Mouse (Mus musculus) urinary bladder, adult 2 months (tissue): ENCODE measurements around the gene Plp2. TPM values are rescaled to one million over a fixed set of nuclear protein-coding genes. Genes with fewer than 3 reads are reported as not detected.
"Not testable (repeated sequence)": the region's sequence is repeated elsewhere in the genome, so short reads cannot be mapped to it uniquely, and the experiment has no call there.

ENCODE experiments used
- DNase-seq: peaks from one replicate; pipeline ENCODE4 v3.0.0; 2022; ENCODE audit warnings: low spot score
- polyA plus RNA-seq: library from polyadenylated mRNA; depleted of rRNA; stranded (reverse); fragments of >200 nt; gene quantifications from 2 replicates; pipeline ENCODE4 v1.2.3, GENCODE M21; 2012; rRNA removed

Gene Plp2
- polyA plus RNA-seq = 233 and 234 TPM in 2 replicates

DNA sequence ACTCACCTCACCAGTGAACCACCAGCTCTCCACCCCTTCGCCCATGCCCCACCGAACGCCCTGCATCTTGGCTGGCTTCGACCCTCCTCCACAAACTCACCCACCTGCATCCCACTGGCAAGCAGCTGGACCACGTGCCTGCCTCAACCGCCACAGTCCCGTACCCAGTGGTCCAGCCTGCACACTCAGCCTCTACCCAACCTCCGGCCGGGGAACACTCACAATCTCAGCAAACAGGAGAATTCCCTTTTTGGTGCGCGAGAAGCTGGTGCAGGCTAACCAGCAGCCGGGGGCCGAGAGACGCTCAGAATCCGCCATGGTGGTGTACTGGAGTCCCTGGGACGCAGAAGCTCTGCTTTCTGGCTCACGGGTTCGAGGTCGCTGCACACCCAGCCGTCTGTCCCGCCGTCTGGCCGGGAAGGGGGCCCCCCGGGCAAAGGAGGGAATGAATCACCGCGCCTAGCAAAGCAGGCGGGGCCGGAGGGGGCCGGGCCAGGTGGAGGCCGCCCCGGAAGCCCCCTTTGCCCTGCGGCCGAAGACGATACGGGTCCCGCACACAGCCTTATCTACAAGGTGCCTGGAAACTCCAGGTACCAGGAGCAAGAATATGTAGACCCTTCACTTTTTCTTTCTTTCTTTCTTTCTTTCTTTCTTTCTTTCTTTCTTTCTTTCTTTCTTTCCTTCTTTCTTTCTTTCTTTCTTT lies at the start of gene Plp2:
Gene Plp2, minus strand, starts transcription at position 470 of the 703 bp plus-strand sequence.
- DNase-seq = peak; percentile 47

DNA sequence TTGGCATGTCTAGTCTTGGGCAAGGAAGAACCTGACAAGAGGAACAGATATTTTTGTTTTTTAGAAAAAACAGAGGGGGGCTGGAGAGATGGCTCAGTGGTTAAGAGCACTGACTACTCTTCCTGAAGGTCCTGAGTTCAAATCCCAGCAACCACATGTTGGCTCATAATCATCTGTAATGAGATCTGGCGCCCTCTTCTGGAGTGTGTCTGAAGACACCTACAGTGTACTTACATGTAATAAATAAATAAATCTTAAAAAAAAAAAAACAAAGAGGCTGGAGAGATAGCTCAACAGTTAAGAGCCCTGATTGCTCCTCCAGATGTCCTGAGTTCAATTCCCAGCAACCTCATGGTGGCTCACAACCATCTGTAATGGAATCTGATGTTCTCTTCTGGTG lies 44.9 kb upstream of the Plp2 start:
- DNase-seq = not testable (repeated sequence)

DNA sequence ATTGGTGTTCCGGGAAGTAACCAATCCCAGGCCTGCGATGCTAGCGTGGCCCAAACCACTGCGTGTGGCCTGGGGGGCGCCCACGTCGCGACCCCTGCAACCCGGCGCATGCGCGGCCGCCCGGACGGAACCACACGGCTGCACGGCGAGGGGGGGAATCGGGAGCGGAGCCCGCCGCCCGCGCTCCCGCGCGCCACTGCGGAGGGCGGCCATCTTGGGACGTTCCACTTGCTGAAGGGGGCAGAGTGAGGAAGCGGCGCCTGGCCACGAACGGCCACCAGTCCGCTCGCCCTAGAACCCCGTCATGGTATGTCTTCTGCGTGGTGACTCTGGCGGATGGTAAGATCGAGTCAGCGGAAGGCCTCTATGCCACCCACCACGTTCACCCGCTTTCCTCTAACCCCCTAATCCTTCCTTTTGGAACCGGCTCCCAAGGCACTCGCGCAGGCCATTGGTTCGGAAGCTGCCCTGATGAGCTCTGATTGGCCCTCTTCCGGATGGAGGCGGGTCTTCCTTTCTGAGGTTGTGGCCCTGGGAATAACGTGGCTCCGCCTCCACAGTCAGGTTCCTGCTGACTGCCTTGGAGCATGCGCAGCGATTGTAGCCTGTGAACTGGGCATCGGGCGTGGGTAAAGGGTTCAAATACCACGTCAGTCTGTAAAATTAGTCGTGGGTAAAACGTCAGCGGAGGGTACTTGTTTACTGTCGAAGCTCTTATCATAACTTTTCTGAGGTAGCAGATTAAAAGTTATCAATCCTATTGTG lies 43.1 kb upstream of the Plp2 start, which contains the start of gene Wdr45:
Gene Wdr45, plus strand, starts transcription at position 199 of the 765 bp plus-strand sequence.
- peak; percentile 67 for DNase-seq

DNA sequence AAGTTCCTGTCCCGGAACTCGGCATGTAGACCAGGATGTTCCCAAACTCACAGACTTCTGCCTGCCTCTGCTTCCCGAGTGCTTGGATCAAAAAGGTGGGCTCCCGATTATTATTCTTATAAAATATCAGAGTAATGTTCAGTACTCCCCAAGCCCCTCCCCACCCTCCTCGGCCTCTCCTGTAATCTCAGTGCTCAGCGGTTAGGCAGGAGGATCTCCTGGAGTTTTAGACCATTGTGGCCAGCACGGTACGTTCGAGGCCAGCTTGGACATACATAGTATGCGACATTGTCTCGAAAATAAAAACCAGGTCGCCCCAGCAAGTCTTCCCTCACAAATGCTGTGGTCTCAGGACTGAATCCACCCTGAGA lies 42.6 kb upstream of the Plp2 start:
- DNase-seq = not testable (repeated sequence)

DNA sequence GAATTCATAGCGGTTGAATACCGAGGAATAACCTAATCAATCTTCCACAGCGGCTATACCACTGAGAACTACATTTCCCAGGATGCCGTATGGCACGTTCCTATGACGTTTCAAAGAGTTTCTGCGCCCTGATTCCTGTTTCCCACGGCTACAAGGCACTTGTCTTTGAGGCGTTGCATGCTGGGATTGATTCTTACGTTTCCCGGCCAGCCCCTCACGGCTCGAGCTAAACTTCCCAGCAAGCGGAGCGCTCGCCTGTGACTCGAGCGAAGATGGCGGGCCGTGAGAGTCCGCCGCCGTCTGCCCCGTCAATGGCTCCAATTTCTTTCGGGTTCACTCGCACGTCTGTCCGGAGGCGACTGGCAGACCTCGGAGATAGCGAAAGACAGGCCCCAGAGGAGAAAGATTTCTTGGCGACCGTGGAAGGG lies 25.8 kb upstream of the Plp2 start, which contains the start of gene Gpkow:
Gene Gpkow, plus strand, starts transcription at position 178 of the 428 bp plus-strand sequence.
- DNase-seq = peak; percentile 40

DNA sequence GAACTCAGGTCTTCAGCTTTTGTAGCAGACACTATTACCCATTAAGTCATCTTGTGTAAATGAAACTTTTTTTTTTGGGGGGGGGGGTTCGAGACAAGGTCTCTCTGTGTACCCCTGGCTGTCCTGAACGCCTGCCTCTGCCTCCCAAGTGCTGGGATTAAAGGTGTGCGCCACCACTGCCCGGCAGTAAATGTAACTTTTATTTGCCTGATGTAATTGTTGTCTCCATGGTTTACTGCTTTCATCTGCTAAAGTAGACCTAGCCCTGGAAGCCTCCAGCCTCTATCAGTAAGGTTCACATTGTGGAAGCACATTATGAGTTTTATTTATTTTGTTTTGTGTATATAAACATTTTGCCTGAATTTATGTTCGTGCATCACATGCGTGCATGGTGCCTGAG lies 25.3 kb upstream of the Plp2 start:
- no peak for DNase-seq

DNA sequence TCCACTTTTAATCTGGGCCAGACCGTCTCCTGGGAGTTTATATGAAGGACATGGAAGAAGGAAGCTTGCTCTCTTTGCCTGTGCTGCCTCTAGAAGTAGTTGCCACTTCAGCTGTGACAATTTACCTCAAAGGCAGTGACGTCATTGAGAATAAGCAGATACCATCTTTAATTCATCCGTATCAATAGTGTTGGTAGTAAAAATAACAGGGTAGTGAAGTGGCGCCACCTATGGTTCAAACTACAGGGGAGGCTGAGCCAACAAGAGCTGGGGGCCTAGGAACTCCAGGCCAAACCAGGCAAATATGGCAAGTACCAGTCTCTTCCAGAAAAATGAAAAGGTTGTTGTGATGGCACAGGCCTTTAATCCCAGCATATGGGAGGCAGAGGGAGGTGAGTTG lies 21.7 kb upstream of the Plp2 start:
- no peak for DNase-seq

DNA sequence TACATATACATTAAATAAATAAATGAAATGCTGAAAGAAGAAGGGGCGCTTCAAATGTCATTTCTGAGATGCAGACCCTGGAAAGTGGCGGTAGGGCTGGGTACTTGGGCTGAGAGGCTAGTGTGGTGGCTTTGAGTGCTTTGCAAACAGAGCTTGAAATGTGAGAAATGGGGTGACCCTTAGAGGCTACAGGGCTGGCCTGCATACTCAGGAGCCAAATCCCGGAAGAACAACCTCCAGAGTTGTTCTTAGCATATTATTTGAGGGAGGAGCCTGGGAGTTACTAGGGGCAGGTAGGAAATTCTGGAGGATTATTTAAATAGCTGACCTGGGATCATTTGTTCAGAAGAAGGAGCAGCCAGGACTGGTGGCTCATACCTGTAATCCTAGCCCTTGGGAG lies 19.3 kb upstream of the Plp2 start:
- DNase-seq = no peak

DNA sequence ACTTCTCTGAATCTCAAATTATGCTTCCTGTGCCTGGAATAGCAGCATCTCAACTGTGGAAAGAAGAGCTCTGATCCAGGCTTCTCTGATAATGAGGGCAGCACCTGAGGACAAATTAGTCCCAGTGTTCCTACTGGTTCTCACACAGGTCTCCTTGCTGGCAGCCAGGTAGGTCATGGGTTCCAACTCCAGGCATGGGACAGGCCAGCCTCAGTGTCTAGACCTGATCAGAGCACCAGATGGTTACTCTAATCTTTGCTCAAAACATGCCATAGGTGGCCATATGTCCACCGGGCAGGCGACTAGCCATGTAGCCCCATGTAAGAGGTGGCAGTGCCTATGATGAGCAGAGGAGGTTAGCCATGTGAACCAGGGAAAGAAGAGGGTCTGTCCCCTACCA lies 17.1 kb upstream of the Plp2 start:
- DNase-seq = no peak

DNA sequence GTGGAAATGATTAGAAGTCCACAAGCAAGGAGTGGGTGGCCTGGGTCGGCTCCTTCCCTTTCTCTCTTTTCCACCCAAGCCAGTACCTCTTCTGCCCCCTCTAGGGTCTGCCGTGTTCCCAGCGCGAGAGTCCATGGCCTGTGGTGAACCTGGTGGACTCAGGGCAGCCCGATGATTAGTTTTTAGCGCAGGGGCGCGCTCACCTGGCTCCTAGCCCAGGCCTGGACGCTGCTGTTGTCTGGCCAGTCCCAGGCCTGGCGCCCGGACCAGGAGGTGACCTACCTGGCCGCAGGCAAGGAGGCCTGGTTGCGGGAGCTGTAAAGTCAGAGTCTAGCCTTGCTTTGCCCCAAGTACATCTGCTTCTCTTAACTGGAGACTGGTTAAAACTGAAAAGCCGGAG lies 9.7 kb upstream of the Plp2 start, which contains the start of gene Magix:
Gene Magix, minus strand, starts transcription at position 388 of the 400 bp plus-strand sequence.
- DNase-seq = no peak

DNA sequence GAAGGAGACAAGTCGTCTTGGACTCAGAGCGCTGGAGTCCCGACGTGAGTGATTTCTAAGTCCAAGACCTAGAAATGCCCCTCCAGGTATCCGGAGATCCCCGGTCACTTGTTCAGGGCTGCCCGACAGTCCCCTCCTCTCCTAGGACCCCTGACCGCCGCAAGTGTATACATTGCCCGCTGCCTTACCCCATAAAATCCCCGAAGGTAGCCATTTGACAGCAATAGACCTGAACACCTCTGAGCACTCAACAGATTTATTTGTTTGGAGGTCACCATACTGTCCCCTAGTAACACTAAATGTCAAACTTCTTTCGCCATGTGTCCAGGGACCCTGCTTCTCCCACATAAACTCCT lies 8.8 kb upstream of the Plp2 start:
- no peak for DNase-seq

DNA sequence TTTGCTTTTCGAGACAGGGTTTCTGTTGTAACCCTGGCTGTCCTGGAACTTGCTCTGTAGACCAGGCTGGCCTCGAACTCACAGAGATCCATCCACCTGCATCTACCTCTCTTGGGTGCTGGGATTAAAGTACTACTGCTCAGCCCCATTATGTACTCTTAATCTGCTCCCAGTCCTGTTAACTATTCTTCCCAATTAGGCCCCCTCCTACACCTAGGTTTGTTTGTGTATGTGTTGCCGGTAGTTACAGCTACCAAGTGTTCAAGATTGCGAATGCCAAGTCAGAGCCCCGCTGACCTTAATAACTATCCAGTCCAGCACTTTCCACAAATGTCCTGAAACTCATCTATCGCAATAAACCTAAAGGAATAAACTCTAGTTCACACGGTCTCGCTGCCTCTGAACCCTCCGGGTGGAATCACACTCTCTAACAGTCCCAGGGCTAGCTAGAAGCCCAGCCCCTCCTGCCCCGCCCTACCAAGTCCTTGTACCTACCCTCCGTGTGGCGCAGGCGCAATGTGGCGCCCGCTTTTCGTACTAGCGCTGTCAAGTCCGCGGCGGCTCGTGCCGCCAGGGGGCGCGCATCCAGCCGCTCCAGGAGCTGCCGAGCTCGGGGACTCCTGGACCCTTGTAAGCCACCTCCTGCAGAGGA lies 8.3 kb upstream of the Plp2 start:
- DNase-seq = peak; percentile 71

DNA sequence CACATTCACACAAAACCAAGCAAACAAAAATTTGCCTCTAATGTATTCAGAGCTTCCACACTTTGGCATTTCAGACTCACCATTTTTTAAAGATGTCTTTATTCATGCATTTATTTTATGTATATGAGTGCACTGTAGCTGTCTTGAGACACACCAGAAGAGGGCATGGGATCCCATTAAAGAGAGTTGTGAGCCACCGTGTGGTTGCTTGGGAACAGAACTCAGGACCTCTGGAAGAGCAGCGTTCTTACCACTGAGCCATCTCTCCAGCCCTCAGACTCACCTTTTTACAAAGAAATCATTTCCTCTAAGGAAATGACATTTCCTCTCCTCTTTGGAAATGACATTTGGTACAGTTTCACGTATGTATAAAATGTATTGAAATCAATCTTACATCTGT lies 7.8 kb upstream of the Plp2 start:
- no peak for DNase-seq

DNA sequence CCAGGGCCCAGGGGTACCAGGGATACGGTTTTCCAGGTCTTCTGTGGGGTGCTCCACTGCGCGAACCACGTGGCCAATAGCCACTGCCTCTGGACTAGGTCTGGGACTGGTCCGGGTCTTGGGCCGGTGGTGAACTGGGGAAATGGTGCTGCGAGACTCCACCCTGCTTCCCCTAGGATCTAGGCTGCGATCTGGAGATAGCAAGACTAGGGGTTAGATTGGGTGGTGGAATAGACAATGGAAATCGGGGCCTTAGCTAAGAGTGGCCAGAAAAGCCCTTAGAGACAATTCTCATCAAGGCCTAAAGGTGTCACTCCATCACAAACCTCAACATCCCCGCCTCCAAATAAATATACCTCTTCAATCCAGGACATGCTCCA lies 3.8 kb upstream of the Plp2 start:
- DNase-seq = no peak

DNA sequence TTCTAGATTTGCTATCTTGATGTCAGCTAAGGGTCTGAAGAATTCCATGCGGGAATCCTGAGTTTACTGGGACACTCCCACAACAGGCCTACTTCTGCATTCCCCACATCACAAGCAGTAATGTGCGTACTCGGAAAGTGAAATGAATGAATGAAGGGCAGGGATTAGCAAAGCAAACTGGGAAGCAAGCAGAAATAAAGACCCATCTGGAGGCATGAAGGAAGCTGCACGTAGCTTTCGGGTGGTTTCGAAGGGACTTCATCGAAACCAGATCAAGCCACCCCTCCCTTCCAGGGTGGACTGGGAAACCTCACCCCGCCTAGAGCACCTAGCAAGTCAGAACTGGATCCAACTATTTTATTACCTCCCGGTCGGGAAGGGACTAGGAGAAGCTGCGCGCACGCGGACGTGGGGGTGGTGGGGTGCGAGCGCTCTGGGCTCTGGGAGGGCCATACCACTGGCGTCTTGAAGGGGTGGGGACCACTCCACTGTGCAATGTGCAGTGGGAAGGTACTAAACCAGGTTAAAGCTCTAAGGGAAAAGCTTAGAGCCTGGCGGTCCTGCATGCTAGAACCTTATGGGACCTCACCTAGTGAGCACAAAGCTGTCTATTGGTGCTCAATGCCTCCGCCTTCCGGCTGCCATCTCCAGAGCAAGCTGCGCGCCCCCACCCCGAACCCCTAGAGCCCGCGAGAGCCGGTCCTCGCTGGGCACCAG lies 3.3 kb upstream of the Plp2 start:
- no peak for DNase-seq

DNA sequence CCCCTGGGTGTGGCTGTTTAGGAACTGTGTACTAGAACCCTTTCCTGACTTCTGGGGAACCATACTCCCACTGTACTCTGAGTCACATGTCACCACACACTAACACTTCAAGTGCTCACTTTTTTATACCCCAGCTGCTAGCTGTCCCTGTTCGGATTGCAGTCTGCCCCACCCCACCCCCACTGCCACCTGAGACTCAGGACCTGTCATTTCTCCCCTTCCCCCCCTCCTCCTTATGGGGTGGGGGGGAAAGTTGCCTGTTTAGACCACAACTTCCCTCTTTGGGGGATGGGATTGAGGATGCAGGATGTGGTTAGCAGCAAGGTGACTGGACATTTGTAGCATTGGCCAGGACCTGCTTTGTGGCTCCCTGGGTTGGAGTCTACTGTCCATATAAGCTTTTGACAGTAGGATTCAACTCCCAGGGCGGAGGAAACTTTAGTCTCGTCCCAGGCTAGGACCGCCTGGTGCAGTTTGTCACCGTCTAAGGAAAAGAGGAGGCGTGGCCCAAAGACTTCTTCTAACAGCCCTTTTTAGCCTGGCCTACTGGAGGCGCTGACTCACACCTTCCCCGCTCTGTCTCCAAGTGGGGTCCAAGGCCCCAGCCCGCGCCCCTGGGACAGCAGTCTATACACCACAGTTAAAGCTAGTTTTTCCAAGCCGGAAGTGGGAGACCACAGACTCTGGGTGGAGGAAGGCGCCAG lies 2.5 kb upstream of the Plp2 start:
- DNase-seq = no peak

DNA sequence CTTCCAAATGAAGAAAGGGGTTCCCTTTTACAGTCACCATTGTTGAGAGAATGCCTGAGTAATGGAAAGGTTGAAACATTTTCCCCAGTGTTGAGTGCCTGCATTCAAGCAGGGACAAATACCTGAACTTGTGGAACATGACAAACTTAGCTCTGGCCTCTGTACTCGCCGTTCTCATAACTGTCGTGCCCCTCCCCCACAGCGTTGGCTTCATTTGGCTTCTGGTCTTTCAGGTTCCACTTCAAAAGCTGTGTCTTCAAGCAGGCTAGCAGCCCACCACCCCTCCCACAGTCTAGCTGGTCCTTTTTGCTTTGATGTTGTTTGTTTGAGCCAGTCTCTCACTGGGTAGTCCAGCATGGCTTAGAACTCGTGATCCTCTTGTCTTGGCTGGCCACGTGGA lies 1.5 kb upstream of the Plp2 start:
- DNase-seq = no peak

DNA sequence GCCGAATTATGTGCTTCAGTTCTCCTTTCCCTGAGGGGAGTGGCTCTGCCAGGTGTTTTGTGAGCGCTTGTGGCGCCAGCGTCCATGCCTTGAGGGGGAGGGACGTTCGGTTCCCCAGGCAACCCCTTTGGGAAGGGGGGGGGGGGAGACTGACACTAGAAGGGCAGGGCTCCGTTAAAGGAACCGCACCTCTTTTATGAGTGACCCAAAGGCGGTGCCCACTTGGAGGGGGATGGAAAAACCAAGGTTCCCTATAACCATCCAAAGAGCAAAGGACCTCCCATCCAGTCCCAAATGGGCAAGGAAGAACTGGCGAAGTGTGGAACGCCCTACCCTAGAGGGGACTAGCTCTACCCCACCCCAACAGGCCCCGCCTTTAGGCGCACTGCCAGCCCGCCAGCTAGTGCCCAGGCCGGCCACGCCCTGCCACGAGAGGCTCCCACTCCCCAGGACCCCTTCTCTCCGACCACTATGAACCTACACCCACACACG lies 754 bp downstream of the Plp2 start:
- DNase-seq = peak; percentile 60

DNA sequence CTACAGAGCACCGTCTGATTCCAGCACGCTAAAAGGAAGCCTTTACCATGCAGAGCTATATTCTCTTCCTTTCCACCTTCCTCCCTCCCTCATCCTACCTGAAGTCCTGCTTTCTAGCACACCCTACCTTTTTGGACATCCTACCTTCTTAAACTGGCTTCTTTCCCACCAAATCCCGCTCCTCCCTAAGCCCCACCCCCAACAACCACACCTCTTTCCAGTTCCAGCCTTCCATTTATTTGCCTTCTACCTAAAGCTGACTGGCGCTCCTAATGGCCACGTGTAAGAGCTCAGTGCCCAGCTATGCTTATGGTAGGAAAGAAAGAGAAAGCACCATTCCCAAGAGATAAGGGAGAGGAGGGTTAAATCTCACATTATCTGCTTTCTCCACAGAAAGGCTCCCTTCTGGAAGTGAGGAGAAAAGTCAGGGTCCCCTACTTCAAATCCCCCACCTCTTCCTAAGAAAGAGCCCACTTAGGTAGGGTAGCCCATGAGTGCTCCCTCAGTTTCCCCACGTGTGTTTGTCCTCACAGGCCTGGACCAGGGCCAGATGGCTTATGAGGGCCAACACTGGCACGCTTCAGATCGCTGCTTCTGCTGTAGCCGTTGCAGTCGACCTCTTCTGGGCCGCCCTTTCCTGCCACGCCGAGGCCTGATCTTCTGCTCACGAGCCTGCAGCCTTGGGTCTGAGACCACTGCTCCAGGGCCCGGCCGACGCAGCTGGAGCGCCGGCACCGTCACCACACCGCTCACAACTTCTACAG lies 5.3 kb downstream of the Plp2 start:
- DNase-seq = no peak

DNA sequence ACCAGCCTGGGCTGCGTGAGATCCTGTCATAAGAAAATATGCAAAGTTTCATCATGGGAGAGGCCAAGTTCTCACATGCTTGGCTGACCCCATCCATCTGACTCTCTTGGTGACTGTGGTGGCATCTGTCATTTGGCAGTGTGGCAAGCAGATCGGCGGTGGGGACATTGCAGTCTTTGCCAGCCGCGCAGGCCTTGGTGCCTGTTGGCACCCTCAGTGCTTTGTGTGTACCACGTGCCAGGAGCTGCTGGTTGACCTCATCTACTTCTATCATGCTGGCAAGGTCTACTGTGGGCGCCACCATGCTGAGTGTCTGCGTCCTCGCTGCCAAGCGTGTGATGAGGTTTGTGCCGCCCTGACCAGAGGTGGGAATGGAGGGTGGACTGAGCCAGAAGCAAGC lies 6.4 kb downstream of the Plp2 start:
- DNase-seq = no peak

DNA sequence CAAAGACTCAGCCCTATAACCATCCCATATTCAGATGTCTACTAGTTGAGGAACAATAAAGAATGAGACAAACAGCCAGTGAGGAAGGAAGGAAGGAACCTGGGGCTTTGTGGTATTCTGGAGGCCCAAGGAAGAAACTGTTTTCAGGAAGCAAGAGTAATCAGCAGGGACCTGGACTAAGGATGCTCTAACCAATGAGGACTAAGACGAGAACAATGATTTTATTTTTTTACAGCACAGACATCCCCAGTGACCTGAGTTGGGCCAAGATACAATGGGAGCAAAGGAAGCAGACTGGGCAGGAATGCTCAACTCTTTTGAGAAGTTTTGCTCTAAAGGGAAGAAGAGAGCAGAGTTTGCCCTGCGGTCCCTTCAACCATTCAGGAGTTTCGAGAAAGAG lies 8.3 kb downstream of the Plp2 start:
- no peak for DNase-seq
